Mouse (Mus musculus) lung, postnatal 0 days (tissue): ENCODE measurements at regions not wholly inside any gene's neighbourhood (a gene's known extent, or its start where the extent isn't known, plus 50 kb on each side); places are given as distances from the start of the nearest gene placed in this dataset.
"Not testable (repeated sequence)": the region's sequence is repeated elsewhere in the genome, so short reads cannot be mapped to it uniquely, and the experiment has no call there.

Experiments used
- CTCF ChIP-seq: IDR thresholded peaks from 2 replicates; pipeline ENCODE4 v1.5.1; 2016; ENCODE audit warnings: antibody characterized with exemption, mild to moderate bottlenecking
- EP300 ChIP-seq: IDR thresholded peaks from 2 replicates; pipeline ENCODE4 v1.6.1; 2016; ENCODE audit warnings: antibody characterized with exemption, mild to moderate bottlenecking, control low read depth

GRCm38 (mm10) chr17:91431780-91432720, 339.2 kb upstream of the Nrxn1 start:
- TF ChIP-seq EP300, CTCF: not testable (repeated sequence)
